Mouse (Mus musculus) midbrain, embryonic 11.5 days (tissue): ENCODE results near the gene Gm10717. TPM values are rescaled to one million over a fixed set of nuclear protein-coding genes. Genes with fewer than 3 reads are reported as not detected.
"Not testable (repeated sequence)": the region's sequence is repeated elsewhere in the genome, so short reads cannot be mapped to it uniquely, and the experiment has no call there.

Experiments used
- ATAC-seq: fragments of 200-750 bp; cut with Nextera tagmentation; 2 replicates; pipeline ENCODE4 v1.8.0; 2017; ENCODE audit warnings: moderate TSS enrichment, moderate library complexity; ENCODE audit not compliant: low FRiP score
- DNase-seq: peaks from one replicate; pipeline ENCODE4 v3.0.0; 2015; ENCODE audit warnings: low spot score; ENCODE audit errors: missing footprints
- H3K27ac ChIP-seq: fragments of 300-500 bp; sonication (generic); 2 replicates; pipeline ENCODE4 v1.5.1; 2014; ENCODE audit warnings: low read depth, low read length
- H3K27me3 ChIP-seq: fragments of 300-500 bp; sonication (generic); 2 replicates; pipeline ENCODE4 v1.6.1; 2014; ENCODE audit warnings: mild to moderate bottlenecking, low read length, moderate library complexity, mixed read lengths; ENCODE audit not compliant: control insufficient read depth, insufficient read depth
- H3K36me3 ChIP-seq: fragments of 300-500 bp; sonication (generic); 2 replicates; pipeline ENCODE4 v1.6.1; 2014; ENCODE audit warnings: mild to moderate bottlenecking, low read length, moderate library complexity, mixed read lengths; ENCODE audit not compliant: control insufficient read depth, insufficient read depth
- H3K4me1 ChIP-seq: fragments of 300-500 bp; sonication (generic); 2 replicates; pipeline ENCODE4 v1.6.1; 2014; ENCODE audit warnings: low read length; ENCODE audit not compliant: control insufficient read depth, insufficient read depth
- H3K4me2 ChIP-seq: fragments of 300-500 bp; sonication (generic); 2 replicates; pipeline ENCODE4 v1.6.1; 2014; ENCODE audit warnings: mild to moderate bottlenecking, moderate library complexity
- H3K4me3 ChIP-seq: fragments of 300-500 bp; sonication (generic); 2 replicates; pipeline ENCODE4 v1.5.1; 2014; ENCODE audit warnings: low read depth, low read length
- H3K9ac ChIP-seq: fragments of 300-500 bp; sonication (generic); 2 replicates; pipeline ENCODE4 v1.6.1; 2014; ENCODE audit warnings: low read length
- H3K9me3 ChIP-seq: fragments of 300-500 bp; sonication (generic); 2 replicates; pipeline ENCODE4 v1.6.1; 2016; ENCODE audit warnings: low read length; ENCODE audit not compliant: control insufficient read depth
- whole genome bisulfite sequencing: fragments of 180-500 bp; shearing (Covaris S2); extraction: QIAGEN DNeasy Blood & Tissue Kit; methylation state at CpG from one replicate; pipeline ENCODE4 v1.1.7; 2014; 5-methylcytosine and 5-hydroxymethylcytosine counted together
- polyA plus RNA-seq: library from polyadenylated mRNA; unstranded; fragments of >200 nt; fragmentation: Nextera tagmentation; extraction: Ambion mirVana; gene quantifications from 2 replicates; pipeline ENCODE4 v1.2.1, GENCODE M21; 2014

Gm10717 gene
- polyA plus RNA-seq, 1 experiment from 2014 or later, result not detected

GRCm38 (mm10) chr9:3023312-3023984 lies 1.8 kb upstream of the Gm10717 start, which contains the start of gene Gm10718:
Gene Gm10718 (plus strand): TSS chr9:3023547.
- DNase-seq, H3K9me3 ChIP-seq, H3K27me3 ChIP-seq, H3K4me2 ChIP-seq, ATAC-seq, H3K4me1 ChIP-seq, H3K9ac ChIP-seq, H3K36me3 ChIP-seq, H3K4me3 ChIP-seq, H3K27ac ChIP-seq: not testable (repeated sequence)
- WGBS, result 73% methylated on average over 9 of the region's 13 CpGs

GRCm38 (mm10) chr9:3023985-3024648 lies 1.1 kb upstream of the Gm10717 start:
- H3K27ac ChIP-seq, H3K36me3 ChIP-seq, H3K9me3 ChIP-seq, H3K4me2 ChIP-seq, H3K4me3 ChIP-seq, H3K27me3 ChIP-seq, ATAC-seq, H3K9ac ChIP-seq, DNase-seq, H3K4me1 ChIP-seq: not testable (repeated sequence)
- 61% methylated on average over 15 of the region's 16 CpGs for WGBS

GRCm38 (mm10) chr9:3025653-3026052 lies 436 bp downstream of the Gm10717 start:
- DNase-seq, H3K27ac ChIP-seq, H3K4me1 ChIP-seq, H3K9me3 ChIP-seq, ATAC-seq, H3K36me3 ChIP-seq, H3K4me2 ChIP-seq, H3K4me3 ChIP-seq, H3K9ac ChIP-seq, H3K27me3 ChIP-seq: not testable (repeated sequence)
- WGBS, result 67% methylated on average over 4 of the region's 6 CpGs

- H3K36me3 ChIP-seq, H3K4me2 ChIP-seq, H3K4me1 ChIP-seq, ATAC-seq, H3K27me3 ChIP-seq, H3K27ac ChIP-seq, H3K4me3 ChIP-seq, DNase-seq, H3K9me3 ChIP-seq, H3K9ac ChIP-seq: not testable (repeated sequence)
- WGBS, result 75% methylated on average over 5 of the region's 5 CpGs
Measured at GRCm38 (mm10) chr9:3026136-3026535, 919 bp downstream of the Gm10717 start.

GRCm38 (mm10) chr9:3026741-3027140 lies 1.5 kb downstream of the Gm10717 start:
- not testable (repeated sequence) for H3K27me3 ChIP-seq, H3K4me3 ChIP-seq, H3K27ac ChIP-seq, ATAC-seq, H3K4me2 ChIP-seq, H3K4me1 ChIP-seq, H3K36me3 ChIP-seq, H3K9ac ChIP-seq, DNase-seq, H3K9me3 ChIP-seq
- 66% methylated on average over 9 of the region's 9 CpGs for WGBS

GRCm38 (mm10) chr9:3027200-3027599 lies 2.0 kb downstream of the Gm10717 start:
- WGBS, result 72% methylated on average over 9 of the region's 9 CpGs
- not testable (repeated sequence) for ATAC-seq, H3K27ac ChIP-seq, H3K9ac ChIP-seq, H3K36me3 ChIP-seq, H3K9me3 ChIP-seq, H3K4me1 ChIP-seq, H3K4me3 ChIP-seq, H3K4me2 ChIP-seq, H3K27me3 ChIP-seq
- DNase-seq, result peak; percentile 97

- H3K27me3 ChIP-seq, H3K27ac ChIP-seq, ATAC-seq, H3K4me1 ChIP-seq, DNase-seq, H3K4me3 ChIP-seq, H3K4me2 ChIP-seq, H3K9me3 ChIP-seq, H3K36me3 ChIP-seq, H3K9ac ChIP-seq: not testable (repeated sequence)
- WGBS, result 62% methylated on average over 12 of the region's 16 CpGs
Measured at GRCm38 (mm10) chr9:3029276-3030000, 4.2 kb downstream of the Gm10717 start.

GRCm38 (mm10) chr9:3030677-3031318 lies 5.6 kb downstream of the Gm10717 start:
- WGBS, result 68% methylated on average over 2 of the region's 10 CpGs
- DNase-seq (peak; percentile 100), ATAC-seq (peak; percentile 41; the same call in 1 of the 2 replicates)
- H3K4me2 ChIP-seq, H3K4me3 ChIP-seq, H3K36me3 ChIP-seq, H3K27ac ChIP-seq, H3K4me1 ChIP-seq, H3K27me3 ChIP-seq, H3K9ac ChIP-seq, H3K9me3 ChIP-seq: not testable (repeated sequence)
